Mouse (Mus musculus): ENCODE measurements around the gene Foxa3. TPM values are rescaled to one million over a fixed set of nuclear protein-coding genes. Genes with fewer than 3 reads are reported as not detected.

The Foxa3 gene
- polyA plus RNA-seq, 1 experiment = not detected

GRCm38 (mm10) chr7:19005417-19006121 lies 17.8 kb downstream of the Foxa3 start:
- TF ChIP-seq POLR2A (IDR thresholded peaks at IDR 0.05; ENCODE audit: borderline replicate concordance, extremely low read depth, insufficient read depth, insufficient read length, poor library complexity, severe bottlenecking) = no peak
- TF ChIP-seq CTCF (IDR thresholded peaks at IDR 0.05; ENCODE audit: borderline replicate concordance, extremely low read depth, insufficient read depth, insufficient read length) = no peak
- no peak for DNase-seq (ENCODE audit: low read depth)

- no peak for TF ChIP-seq CTCF (IDR thresholded peaks at IDR 0.05; ENCODE audit: borderline replicate concordance, extremely low read depth, insufficient read depth, insufficient read length)
- TF ChIP-seq POLR2A (IDR thresholded peaks at IDR 0.05; ENCODE audit: borderline replicate concordance, extremely low read depth, insufficient read depth, insufficient read length, poor library complexity, severe bottlenecking) = no peak
- no peak for DNase-seq (ENCODE audit: low read depth)
Observed at GRCm38 (mm10) chr7:19004631-19005079, 18.7 kb downstream of the Foxa3 start.

- TF ChIP-seq POLR2A (IDR thresholded peaks at IDR 0.05; ENCODE audit: borderline replicate concordance, extremely low read depth, insufficient read depth, insufficient read length, poor library complexity, severe bottlenecking) = peak; percentile 94
- no peak for TF ChIP-seq CTCF (IDR thresholded peaks at IDR 0.05; ENCODE audit: borderline replicate concordance, extremely low read depth, insufficient read depth, insufficient read length)
- peak; percentile 98 for DNase-seq (ENCODE audit: low read depth)
Observed at GRCm38 (mm10) chr7:19003902-19004630, 19.3 kb downstream of the Foxa3 start, which contains the start of gene Irf2bp1. TSS of gene Irf2bp1 (plus strand) at chr7:19004044.

- peak; percentile 97 for DNase-seq (ENCODE audit: low read depth)
- TF ChIP-seq POLR2A (IDR thresholded peaks at IDR 0.05; ENCODE audit: borderline replicate concordance, extremely low read depth, insufficient read depth, insufficient read length, poor library complexity, severe bottlenecking) = 0 out of 2 replicates have a peak, but pooled peaks have one; percentile 21
- TF ChIP-seq CTCF (IDR thresholded peaks at IDR 0.05; ENCODE audit: borderline replicate concordance, extremely low read depth, insufficient read depth, insufficient read length) = no peak
Observed at GRCm38 (mm10) chr7:19002848-19003498, 20.4 kb downstream of the Foxa3 start.

GRCm38 (mm10) chr7:19002115-19002514 lies 21.2 kb downstream of the Foxa3 start:
- no peak for DNase-seq (ENCODE audit: low read depth)
- TF ChIP-seq POLR2A (IDR thresholded peaks at IDR 0.05; ENCODE audit: borderline replicate concordance, extremely low read depth, insufficient read depth, insufficient read length, poor library complexity, severe bottlenecking) = no peak
- no peak for TF ChIP-seq CTCF (IDR thresholded peaks at IDR 0.05; ENCODE audit: borderline replicate concordance, extremely low read depth, insufficient read depth, insufficient read length)

GRCm38 (mm10) chr7:19001807-19002085 lies 21.6 kb downstream of the Foxa3 start:
- TF ChIP-seq CTCF (IDR thresholded peaks at IDR 0.05; ENCODE audit: borderline replicate concordance, extremely low read depth, insufficient read depth, insufficient read length) = no peak
- no peak for TF ChIP-seq POLR2A (IDR thresholded peaks at IDR 0.05; ENCODE audit: borderline replicate concordance, extremely low read depth, insufficient read depth, insufficient read length, poor library complexity, severe bottlenecking)
- no peak for DNase-seq (ENCODE audit: low read depth)

GRCm38 (mm10) chr7:19001066-19001806 lies 22.1 kb downstream of the Foxa3 start:
- TF ChIP-seq CTCF (IDR thresholded peaks at IDR 0.05; ENCODE audit: borderline replicate concordance, extremely low read depth, insufficient read depth, insufficient read length) (no peak), POLR2A (IDR thresholded peaks at IDR 0.05; ENCODE audit: borderline replicate concordance, extremely low read depth, insufficient read depth, insufficient read length, poor library complexity, severe bottlenecking) (no peak)
- DNase-seq (ENCODE audit: low read depth) = peak; percentile 35

- TF ChIP-seq POLR2A (IDR thresholded peaks at IDR 0.05; ENCODE audit: borderline replicate concordance, extremely low read depth, insufficient read depth, insufficient read length, poor library complexity, severe bottlenecking) = no peak
- no peak for TF ChIP-seq CTCF (IDR thresholded peaks at IDR 0.05; ENCODE audit: borderline replicate concordance, extremely low read depth, insufficient read depth, insufficient read length)
- DNase-seq (ENCODE audit: low read depth) = no peak
Observed at GRCm38 (mm10) chr7:19000421-19000820, 22.9 kb downstream of the Foxa3 start.

GRCm38 (mm10) chr7:18998835-18999234 lies 24.5 kb downstream of the Foxa3 start:
- DNase-seq (ENCODE audit: low read depth) = peak; percentile 46
- TF ChIP-seq POLR2A (IDR thresholded peaks at IDR 0.05; ENCODE audit: borderline replicate concordance, extremely low read depth, insufficient read depth, insufficient read length, poor library complexity, severe bottlenecking) = no peak
- peak; percentile 27; the same call in 1 of the 2 replicates for TF ChIP-seq CTCF (IDR thresholded peaks at IDR 0.05; ENCODE audit: borderline replicate concordance, extremely low read depth, insufficient read depth, insufficient read length)

GRCm38 (mm10) chr7:18993036-18993435 lies 30.3 kb downstream of the Foxa3 start:
- TF ChIP-seq CTCF (IDR thresholded peaks at IDR 0.05; ENCODE audit: borderline replicate concordance, extremely low read depth, insufficient read depth, insufficient read length) (no peak), POLR2A (IDR thresholded peaks at IDR 0.05; ENCODE audit: borderline replicate concordance, extremely low read depth, insufficient read depth, insufficient read length, poor library complexity, severe bottlenecking) (no peak)
- DNase-seq (ENCODE audit: low read depth) = no peak

GRCm38 (mm10) chr7:18992294-18992675 lies 31.1 kb downstream of the Foxa3 start:
- DNase-seq (ENCODE audit: low read depth) = no peak

More at GRCm38 (mm10) chr7:18992294-18992675, 31.1 kb downstream of the Foxa3 start:
- no peak for TF ChIP-seq CTCF (IDR thresholded peaks at IDR 0.05; ENCODE audit: borderline replicate concordance, extremely low read depth, insufficient read depth, insufficient read length)
- TF ChIP-seq POLR2A (IDR thresholded peaks at IDR 0.05; ENCODE audit: borderline replicate concordance, extremely low read depth, insufficient read depth, insufficient read length, poor library complexity, severe bottlenecking) = no peak

Data from brain, embryonic 14.5 days (tissue).